Mouse (Mus musculus) Patski (cell line): ENCODE data around the gene Hfe. TPM values are rescaled to one million over a fixed set of nuclear protein-coding genes. Genes with fewer than 3 reads are reported as not detected.
A peak's percentile ranks its signal among the peaks of the same experiment; 100 is the strongest.
"Not testable (repeated sequence)": the region's sequence is repeated elsewhere in the genome, so short reads cannot be mapped to it uniquely, and the experiment has no call there.

ENCODE experiments used
- ATAC-seq: fragments of 100-300 bp; one replicate; pipeline ENCODE4 v1.8.0; 2021
- CTCF ChIA-PET: fragments of 350-600 bp; sonication (Branson Sonifier 250); formaldehyde crosslinking; loops from one replicate; lab custom pipeline; 2022; ENCODE audit warnings: inconsistent platforms; lab: Charles Lee
- POLR2A ChIA-PET: fragments of 350-600 bp; sonication (Branson Sonifier 250); formaldehyde crosslinking; loops from one replicate; lab custom pipeline; 2022; ENCODE audit warnings: antibody characterized with exemption, inconsistent platforms; lab: Charles Lee
- DNase-seq: peaks from one replicate; pipeline ENCODE4 v3.0.0-alpha.2; 2011; ENCODE audit warnings: low read depth, low spot score
- H3K27me3 ChIP-seq: fragments of 371-371 bp; one replicate; pipeline ENCODE4 v1.5.1; 2021
- CTCF ChIP-seq: fragments of 100-300 bp; IDR thresholded peaks from one replicate; pipeline ENCODE4 v1.5.1; 2021
- in situ Hi-C: fragments of 300-500 bp; cut with MboI; formaldehyde crosslinking; loops from 3 replicates; pipeline ENCODE4 v1.11.1; 2018; ENCODE audit warnings: low pct_unique_long_range_greater_than_20kb, mixed read lengths
- polyA plus RNA-seq: library from polyadenylated mRNA; unstranded; gene quantifications from one replicate; pipeline ENCODE4 v1.2.3, GENCODE M21; 2021

The Hfe gene
- polyA plus RNA-seq, 1 experiment from 2014 or later: 5.8 TPM

DNA sequence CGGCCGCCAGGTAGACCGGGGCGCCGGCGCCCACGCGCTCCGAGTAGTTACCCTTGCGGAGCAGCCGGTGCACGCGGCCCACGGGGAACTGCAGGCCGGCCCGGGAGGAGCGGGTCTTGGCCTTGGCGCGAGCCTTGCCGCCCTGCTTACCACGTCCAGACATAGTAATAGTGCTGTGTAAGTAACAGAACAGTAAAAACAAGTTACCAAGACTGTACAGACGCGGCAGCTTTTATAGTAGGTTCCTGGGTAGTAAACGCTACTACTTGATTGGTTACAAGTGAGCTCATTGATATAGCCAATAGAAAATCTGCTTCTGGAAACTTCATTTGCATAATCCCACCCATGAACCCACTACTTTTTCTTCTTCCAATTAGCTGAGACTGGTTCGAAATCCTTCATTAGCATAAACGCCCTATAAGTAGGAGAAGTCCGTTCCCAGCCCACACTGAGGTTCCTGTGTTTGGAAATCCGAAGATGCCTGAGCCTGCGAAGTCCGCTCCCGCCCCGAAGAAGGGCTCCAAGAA lies 26.8 kb downstream of the Hfe start, which contains the start of the genes Hist1h2ac and Hist1h2bc:
Hist1h2ac (minus strand) TSS at position 194 of the 527 bp plus-strand sequence.
Hist1h2bc (plus strand) TSS at position 445 of the 527 bp plus-strand sequence.
- TF ChIP-seq CTCF: peak; percentile 9
- CTCF ChIA-PET: interaction anchor here (1.2 to 2.1 kb wide), 5 partner anchors 13 to 1639 kb away, joined by 3 to 10 read pairs (median 4); no protein-coding TSS in a partner anchor
- in situ Hi-C loops: loop anchor here (5.0 to 10.0 kb wide), 2 partner anchors 49 to 97 kb away; no protein-coding TSS in a partner anchor
- H3K27me3 ChIP-seq: no peaks in the 10 kb centered on the region
- DNase-seq (peak; percentile 98), ATAC-seq (peak; percentile 91)
- POLR2A ChIA-PET: interaction anchor here (0.8 to 2.4 kb wide), 7 partner anchors 14 to 107 kb away, joined by 3 to 14 read pairs (median 3); partner anchors contain the start of gene Hist1h4c

DNA sequence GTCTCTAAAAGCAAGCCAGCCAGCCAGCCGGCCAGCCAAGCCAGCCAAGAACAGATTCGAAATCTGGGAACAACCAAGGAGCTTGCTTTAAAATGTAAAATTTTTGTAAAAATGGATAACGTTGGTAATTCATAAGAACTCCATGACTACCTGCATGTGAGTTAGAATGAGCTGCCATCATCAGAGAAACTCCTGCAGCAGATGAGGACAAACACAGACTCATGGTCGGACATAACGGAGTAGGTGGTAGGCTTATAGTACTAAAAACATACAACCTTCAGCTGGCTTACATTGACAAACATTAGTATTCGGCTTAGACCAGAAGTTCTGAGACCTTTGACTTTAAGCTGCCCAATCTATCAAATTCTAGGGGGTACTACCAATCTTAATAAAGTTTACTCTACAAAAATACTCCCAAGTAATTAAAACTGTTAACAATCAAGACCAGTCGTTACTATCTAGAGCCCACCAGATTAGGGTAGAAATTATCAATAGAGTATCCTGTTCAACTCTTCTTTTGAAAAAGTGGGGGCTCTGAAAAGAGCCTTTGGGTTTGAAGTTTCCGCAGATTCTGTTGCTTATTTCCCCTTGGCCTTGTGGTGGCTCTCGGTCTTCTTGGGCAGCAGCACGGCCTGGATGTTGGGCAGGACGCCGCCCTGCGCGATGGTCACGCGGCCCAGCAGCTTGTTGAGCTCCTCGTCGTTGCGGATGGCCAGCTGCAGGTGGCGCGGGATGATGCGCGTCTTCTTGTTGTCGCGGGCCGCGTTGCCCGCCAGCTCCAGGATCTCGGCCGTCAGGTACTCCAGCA lies 27.5 kb downstream of the Hfe start:
- not testable (repeated sequence) for H3K27me3 ChIP-seq, DNase-seq
- peak; percentile 12 for ATAC-seq
- in situ Hi-C loops: loop anchor here (5.0 to 10.0 kb wide), 2 partner anchors 48 to 96 kb away; no protein-coding TSS in a partner anchor
- POLR2A ChIA-PET: interaction anchor here (0.7 to 2.4 kb wide), 8 partner anchors 15 to 107 kb away, joined by 3 to 14 read pairs (median 4); partner anchors contain the start of genes Hist1h1e and Hist1h4c
- CTCF ChIA-PET: interaction anchor here (1.2 to 2.1 kb wide), 4 partner anchors 17 to 1639 kb away, joined by 3 to 9 read pairs (median 4); no protein-coding TSS in a partner anchor

- no peak for DNase-seq
- POLR2A ChIA-PET: interaction anchor here (0.7 to 2.4 kb wide), 4 partner anchors 21 to 1953 kb away, joined by 3 to 7 read pairs (median 6); partner anchors contain the start of gene Hist1h1e
Measured at GRCm38 (mm10) chr13:23682623-23682946, 28.1 kb downstream of the Hfe start.

GRCm38 (mm10) chr13:23681990-23682582 lies 28.6 kb downstream of the Hfe start:
- CTCF ChIA-PET: interaction anchor here (0.7 to 2.1 kb wide), 2 partner anchors 45 to 49 kb away, joined by 3 to 9 read pairs; no protein-coding TSS in a partner anchor
- DNase-seq (no peak), ATAC-seq (no peak)
- TF ChIP-seq CTCF: no peak
- POLR2A ChIA-PET: interaction anchor here (0.7 kb wide), 2 partner anchors 20 to 1952 kb away, joined by 5 to 7 read pairs; no protein-coding TSS in a partner anchor
- no peaks in the 10 kb centered on the region for H3K27me3 ChIP-seq
- in situ Hi-C loops: loop anchor here (5.0 to 10.0 kb wide), 2 partner anchors 47 to 95 kb away; no protein-coding TSS in a partner anchor

More at GRCm38 (mm10) chr13:23682623-23682946, 28.1 kb downstream of the Hfe start:
- CTCF ChIA-PET: interaction anchor here (0.7 to 2.1 kb wide), 2 partner anchors 46 to 50 kb away, joined by 3 to 9 read pairs; no protein-coding TSS in a partner anchor
- ATAC-seq: no peak
- TF ChIP-seq CTCF: no peak
- no peaks in the 10 kb centered on the region for H3K27me3 ChIP-seq
- in situ Hi-C loops: loop anchor here (5.0 to 10.0 kb wide), 2 partner anchors 48 to 95 kb away; no protein-coding TSS in a partner anchor

GRCm38 (mm10) chr13:23662536-23662935 lies 48.1 kb downstream of the Hfe start:
- no peak for ATAC-seq
- no peak for DNase-seq
- H3K27me3 ChIP-seq: no peaks in the 10 kb centered on the region
- CTCF ChIA-PET: interaction anchor here (1.2 to 2.1 kb wide), 2 partner anchors 18 to 31 kb away, joined by 3 to 5 read pairs; no protein-coding TSS in a partner anchor
- POLR2A ChIA-PET: no interaction called here
- TF ChIP-seq CTCF: no peak
- in situ Hi-C loops: no loop called here

DNA sequence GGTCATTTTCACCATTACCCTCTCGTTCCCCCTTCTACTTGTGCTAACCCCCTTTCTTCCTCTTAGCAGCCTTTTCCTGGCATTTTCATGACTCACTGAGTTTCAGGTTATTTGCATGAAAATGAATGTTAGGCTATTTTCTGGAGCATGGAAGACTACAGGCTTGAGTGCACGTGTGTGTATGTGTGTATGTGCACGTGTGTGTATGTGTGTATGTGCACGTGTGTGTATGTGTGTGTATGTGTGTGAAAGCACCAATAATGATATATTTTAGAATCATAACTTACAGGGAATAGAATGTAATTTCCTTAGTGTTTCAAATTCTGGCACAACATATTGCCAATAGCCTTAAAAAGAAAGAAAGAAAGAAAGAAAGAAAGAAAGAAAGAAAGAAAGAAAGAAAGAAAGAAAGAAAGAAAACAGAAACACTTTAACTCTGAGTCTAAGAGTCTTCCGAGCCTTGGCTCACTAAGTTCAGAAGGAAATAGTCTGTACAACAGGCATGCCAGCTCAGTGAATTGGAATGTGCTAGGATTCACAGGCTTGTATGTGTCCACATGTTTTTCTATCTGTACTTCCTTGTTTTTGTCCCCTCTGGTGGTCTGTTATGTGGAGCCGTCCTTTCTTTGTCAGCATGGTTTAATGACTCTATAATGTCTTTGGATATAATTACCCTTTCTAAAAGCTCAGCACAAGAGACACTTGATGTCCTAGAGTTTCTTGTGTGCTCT lies 50.9 kb downstream of the Hfe start:
- TF ChIP-seq CTCF: no peak
- DNase-seq (no peak), ATAC-seq (peak; percentile 84)
- no peaks in the 10 kb centered on the region for H3K27me3 ChIP-seq
- CTCF ChIA-PET: interaction anchor here (1.6 to 2.3 kb wide), 2 partner anchors 14 to 27 kb away, joined by 4 to 8 read pairs; no protein-coding TSS in a partner anchor
- in situ Hi-C loops: no loop called here
- POLR2A ChIA-PET: interaction anchor here (0.8 kb wide), 1 partner anchor 29 kb away, joined by 3 read pairs; no protein-coding TSS in a partner anchor

Other genes with a start within 250 kb of the Hfe start
- gene Btn1a1, start 245.0 kb downstream of the Hfe start, polyA plus RNA-seq: 0.06 TPM
- 0.23 TPM for gene Btn2a2, start 222.0 kb downstream of the Hfe start, polyA plus RNA-seq
- gene Hist1h4h, start 179.8 kb downstream of the Hfe start, polyA plus RNA-seq: 7.0 TPM
- gene Hist1h2af, start 176.9 kb downstream of the Hfe start, polyA plus RNA-seq: 1.3 TPM
- gene Hist1h3g, start 175.4 kb downstream of the Hfe start, polyA plus RNA-seq: 1.7 TPM
- gene Hist1h2bh, start 167.5 kb downstream of the Hfe start, polyA plus RNA-seq: 2.1 TPM
- 0.49 TPM for gene Hist1h3f, start 166.8 kb downstream of the Hfe start, polyA plus RNA-seq
- not detected for gene Hist1h4f, start 159.2 kb downstream of the Hfe start, polyA plus RNA-seq
- 2.1 TPM for gene Hist1h1d, start 157.6 kb downstream of the Hfe start, polyA plus RNA-seq
- gene Hist1h3e, start 148.5 kb downstream of the Hfe start, polyA plus RNA-seq: 0.56 TPM
- gene Hist1h2ae, start 139.6 kb downstream of the Hfe start, polyA plus RNA-seq: 0.72 TPM
- gene Hist1h2bg, start 139.5 kb downstream of the Hfe start, polyA plus RNA-seq: 12.9 TPM
- gene Hist1h2bf, start 136.7 kb downstream of the Hfe start, polyA plus RNA-seq: 2.0 TPM
- 1.0 TPM for gene Hist1h2ad, start 136.5 kb downstream of the Hfe start, polyA plus RNA-seq
- gene Hist1h3d, start 135.1 kb downstream of the Hfe start, polyA plus RNA-seq: 1.4 TPM
- 0.36 TPM for gene Hist1h4d, start 129.3 kb downstream of the Hfe start, polyA plus RNA-seq
- gene Hist1h2be, start 89.7 kb downstream of the Hfe start, polyA plus RNA-seq: 2.9 TPM
- 1.6 TPM for gene Hist1h1e, start 88.3 kb downstream of the Hfe start, polyA plus RNA-seq
- 0.92 TPM for gene Hist1h2ac, start 26.9 kb downstream of the Hfe start, polyA plus RNA-seq
- 60.2 TPM for gene Hist1h2bc, start 26.7 kb downstream of the Hfe start, polyA plus RNA-seq
- 4.6 TPM for gene Hist1h1t, start 15.0 kb downstream of the Hfe start, polyA plus RNA-seq
- 0.36 TPM for gene Hist1h4c, start 12.4 kb downstream of the Hfe start, polyA plus RNA-seq
- gene Hist1h1c, start 28.0 kb upstream of the Hfe start, polyA plus RNA-seq: 245 TPM
- 0.73 TPM for gene Hist1h3c, start 34.7 kb upstream of the Hfe start, polyA plus RNA-seq
- gene Hist1h2bb, start 35.9 kb upstream of the Hfe start, polyA plus RNA-seq: 0.41 TPM
- 0.40 TPM for gene Hist1h2ab, start 40.3 kb upstream of the Hfe start, polyA plus RNA-seq
- gene Hist1h3b, start 41.4 kb upstream of the Hfe start, polyA plus RNA-seq: 0.65 TPM
- 2.0 TPM for gene Hist1h4b, start 46.2 kb upstream of the Hfe start, polyA plus RNA-seq
- 0.13 TPM for gene Hist1h4a, start 50.4 kb upstream of the Hfe start, polyA plus RNA-seq
- 0.18 TPM for gene Hist1h3a, start 51.5 kb upstream of the Hfe start, polyA plus RNA-seq
- gene Hist1h1a, start 52.8 kb upstream of the Hfe start, polyA plus RNA-seq: 1.2 TPM
- not detected for gene Trim38, start 59.1 kb upstream of the Hfe start, polyA plus RNA-seq
- not detected for gene Slc17a2, start 96.1 kb upstream of the Hfe start, polyA plus RNA-seq
- 0.06 TPM for gene Slc17a3, start 128.6 kb upstream of the Hfe start, polyA plus RNA-seq
- 15.2 TPM for gene Slc17a1, start 156.9 kb upstream of the Hfe start, polyA plus RNA-seq
- gene Slc17a4, start 204.2 kb upstream of the Hfe start, polyA plus RNA-seq: 0.22 TPM
- gene Hist1h2ba, start 223.3 kb upstream of the Hfe start, polyA plus RNA-seq: not detected
- gene Hist1h2aa, start 223.6 kb upstream of the Hfe start, polyA plus RNA-seq: not detected